Mouse (Mus musculus) heart, adult 2 months (tissue): Measurements from ENCODE around the gene Pfkfb1.

Experiments used
- CTCF ChIP-seq: fragments of 200-600 bp; IDR thresholded peaks from 2 replicates; pipeline ENCODE4 v1.8.1; 2022; ENCODE audit warnings: antibody characterized with exemption, mild to moderate bottlenecking, moderate library complexity
- POLR2A ChIP-seq: fragments of 200-500 bp; IDR thresholded peaks from 2 replicates; pipeline ENCODE4 v1.6.1; 2011; ENCODE audit warnings: mild to moderate bottlenecking, low read depth, low read length, control low read depth; ENCODE audit not compliant: insufficient read depth

GRCm38 (mm10) chrX:150595016-150595760 lies 7.2 kb downstream of the Pfkfb1 start:
- TF ChIP-seq POLR2A (no peak), CTCF (no peak)
